Mouse (Mus musculus) frontal cortex, postnatal 36 days (tissue): ENCODE measurements at regions not wholly inside any gene's neighbourhood (a gene's known extent, or its start where the extent isn't known, plus 50 kb on each side); places are given as distances from the start of the nearest gene placed in this dataset.

Experiments used
- DNase-seq, 2 experiments: peaks; one replicate each; pipeline ENCODE4 v3.0.0; 2022; ENCODE audit warnings: low spot score in 2 of 2

DNA sequence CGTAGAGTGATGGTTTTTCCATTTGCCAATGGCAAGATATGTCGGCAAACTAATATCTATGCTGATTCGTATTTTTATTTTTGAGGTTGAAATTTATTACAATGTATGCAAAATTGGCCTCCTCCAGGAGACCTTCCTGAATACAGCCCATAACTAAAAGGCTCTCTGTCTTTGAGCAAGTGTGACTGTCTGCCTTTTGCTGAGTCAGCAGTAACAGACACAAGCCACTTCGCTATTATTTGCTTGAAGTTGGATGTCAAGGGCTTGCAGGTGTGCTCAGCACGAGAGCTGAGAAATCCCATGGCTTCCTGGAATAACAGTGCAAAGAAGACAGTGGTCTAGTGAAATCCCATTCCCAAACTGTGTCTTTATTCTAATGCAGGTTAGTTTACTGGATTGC, 56.9 kb downstream of the Dmrt2 start:
- DNase-seq: no peak

DNA sequence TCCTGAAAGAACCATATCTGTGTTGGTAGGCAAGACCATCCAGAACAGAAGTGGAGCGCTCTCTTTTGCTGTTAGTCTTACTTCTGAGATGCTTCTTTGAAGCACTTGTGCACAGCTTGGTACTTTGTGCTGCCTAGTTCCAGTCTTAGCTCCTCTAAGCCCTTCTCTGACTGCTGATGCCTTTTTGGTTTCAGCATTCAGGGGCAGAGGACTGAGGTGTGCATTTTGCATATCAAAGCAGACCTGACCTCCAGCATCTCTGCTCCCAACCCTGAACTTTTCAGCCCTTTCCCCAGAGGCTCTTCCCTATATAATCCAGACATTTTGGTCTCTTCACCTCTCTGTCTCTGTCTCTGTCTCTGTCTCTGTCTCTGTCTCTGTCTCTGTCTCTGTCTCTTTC, 57.4 kb downstream of the Dmrt2 start:
- no peak for DNase-seq

DNA sequence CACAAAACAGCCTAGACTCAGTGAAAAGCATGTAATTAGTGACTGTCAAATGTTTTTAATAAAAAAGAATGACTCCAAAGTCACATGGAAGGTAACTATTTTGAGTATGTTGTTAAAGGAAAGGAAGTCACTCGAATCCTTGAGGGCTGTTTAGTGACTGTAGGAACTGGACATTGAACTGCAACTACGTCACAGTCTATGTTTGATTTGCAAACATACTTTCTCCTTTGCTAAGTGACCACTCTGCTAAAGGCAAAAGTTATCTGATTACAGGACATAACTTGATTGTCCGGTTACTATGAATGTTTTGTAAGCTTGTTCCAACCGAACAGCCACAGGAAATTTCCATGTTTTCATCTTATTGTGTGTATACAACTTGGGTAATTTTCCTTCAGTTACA, 106.2 kb downstream of the Dmrt2 start:
- no peak for DNase-seq

DNA sequence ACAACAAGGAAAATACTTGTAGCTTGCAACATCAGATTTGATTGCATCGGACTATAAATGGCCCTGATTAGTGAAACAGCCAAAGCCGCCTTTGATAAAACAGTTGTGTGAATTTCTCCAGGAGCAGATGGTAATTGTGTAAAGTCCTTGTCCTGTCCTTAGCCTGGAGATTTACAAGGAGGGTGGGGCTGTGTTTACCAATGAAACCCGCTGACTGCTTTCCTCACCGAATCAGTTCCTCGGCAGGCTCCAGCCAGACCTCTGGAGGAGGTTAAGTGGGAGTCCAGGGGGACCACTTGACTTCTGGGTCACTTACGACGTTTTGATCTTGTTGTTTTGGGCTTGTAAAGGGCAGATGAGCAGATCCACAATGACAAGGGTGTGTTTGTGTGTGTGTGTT, 107.1 kb downstream of the Dmrt2 start:
- no peak for DNase-seq

DNA sequence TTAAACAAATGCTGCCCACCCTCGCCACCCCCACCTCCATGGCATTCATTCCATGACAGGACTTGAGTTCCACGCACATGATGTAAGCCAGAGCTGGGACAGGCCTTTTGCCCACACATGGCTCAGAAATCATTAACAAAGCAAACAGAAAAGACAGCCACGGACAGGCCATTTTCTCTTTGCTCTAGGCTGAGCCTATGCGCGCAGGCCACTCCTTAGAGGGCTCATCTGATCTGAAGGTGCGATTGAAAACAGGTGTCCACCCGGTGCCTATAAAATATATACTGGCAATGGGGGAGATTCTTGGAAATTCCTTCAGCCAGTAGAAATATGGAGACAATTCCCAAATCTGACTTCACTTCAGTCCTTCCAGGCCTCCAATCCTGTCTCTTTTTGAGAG, 109.1 kb downstream of the Dmrt2 start:
- no peak for DNase-seq

DNA sequence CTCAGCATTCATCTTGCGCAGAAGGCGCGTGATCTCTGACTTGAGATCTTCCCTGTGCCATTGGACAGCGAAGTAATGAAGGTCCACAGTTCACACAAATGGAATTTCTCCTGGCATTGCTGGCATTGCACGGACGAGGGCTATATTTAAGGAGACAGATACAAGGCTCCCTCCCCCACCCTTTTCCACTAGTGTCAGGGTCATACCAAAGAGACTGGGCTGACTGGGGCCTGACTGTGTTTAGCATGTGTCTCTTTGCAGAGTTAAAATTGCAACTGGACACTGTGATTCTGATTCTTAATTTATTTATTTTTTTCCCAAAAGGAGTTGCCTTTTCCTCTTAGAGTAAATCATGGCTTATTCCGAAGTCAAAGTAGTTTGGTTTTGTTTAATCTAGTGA, 130.5 kb downstream of the Dmrt2 start:
- DNase-seq: no peak

DNA sequence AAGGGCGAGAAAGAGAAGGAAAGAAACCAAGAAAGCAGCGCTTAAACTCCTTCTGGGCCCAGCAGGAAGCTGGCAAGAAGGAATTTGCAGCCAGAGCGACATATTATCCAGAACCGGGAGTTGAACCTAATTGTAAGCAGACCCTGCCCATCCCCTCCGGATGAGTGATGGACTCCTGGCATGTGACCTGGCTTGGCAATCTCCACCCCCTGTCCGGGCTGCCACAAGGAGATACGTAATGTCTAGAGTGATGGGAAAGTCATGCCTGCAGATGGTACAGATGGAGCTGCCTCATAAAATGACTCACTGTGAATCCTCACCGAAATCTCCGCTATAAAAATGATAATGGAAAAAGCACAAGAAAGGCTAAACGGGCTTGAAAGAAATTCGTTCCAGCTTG, 133.1 kb downstream of the Dmrt2 start:
- peak; percentile 52 to 58 for DNase-seq

DNA sequence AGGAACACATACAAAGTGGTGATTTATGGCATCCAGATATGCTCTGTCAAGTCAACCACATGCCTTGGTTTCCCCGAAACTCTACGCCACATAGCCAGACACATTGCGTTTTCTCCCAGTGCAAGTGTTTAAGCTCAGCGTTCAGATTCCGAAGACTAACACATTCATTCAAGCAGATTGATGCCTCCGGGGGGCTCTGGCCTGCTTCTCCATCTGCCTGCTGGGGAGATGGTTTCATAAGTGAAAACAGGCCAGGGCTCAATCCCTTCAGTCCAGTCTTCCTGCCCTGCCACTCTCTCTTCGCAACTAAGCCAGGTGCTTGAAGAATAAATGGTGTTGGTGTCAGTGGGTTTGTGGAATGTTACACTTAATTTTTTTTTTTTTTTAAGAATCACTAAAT, 141.4 kb downstream of the Dmrt2 start:
- no peak for DNase-seq

DNA sequence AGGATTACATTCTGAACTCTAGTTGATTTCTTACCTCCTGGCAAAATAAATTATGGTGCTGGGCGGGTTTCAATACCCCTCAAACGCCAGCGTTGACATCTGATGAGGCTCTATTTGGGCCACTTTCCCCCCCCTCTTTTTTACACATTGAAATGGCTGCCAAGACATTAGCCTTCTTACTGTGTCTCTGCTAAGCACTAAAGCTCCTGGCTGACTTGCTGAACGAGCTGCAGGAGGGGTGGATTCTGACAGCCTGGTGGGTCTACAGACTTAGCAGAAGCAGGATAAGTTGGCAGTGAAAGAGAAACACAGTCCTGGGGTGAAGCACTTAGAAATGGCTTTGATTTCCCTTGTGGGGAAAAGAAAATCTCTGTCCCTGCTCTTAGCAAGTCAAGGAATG, 172.9 kb downstream of the Dmrt2 start:
- no peak for DNase-seq

DNA sequence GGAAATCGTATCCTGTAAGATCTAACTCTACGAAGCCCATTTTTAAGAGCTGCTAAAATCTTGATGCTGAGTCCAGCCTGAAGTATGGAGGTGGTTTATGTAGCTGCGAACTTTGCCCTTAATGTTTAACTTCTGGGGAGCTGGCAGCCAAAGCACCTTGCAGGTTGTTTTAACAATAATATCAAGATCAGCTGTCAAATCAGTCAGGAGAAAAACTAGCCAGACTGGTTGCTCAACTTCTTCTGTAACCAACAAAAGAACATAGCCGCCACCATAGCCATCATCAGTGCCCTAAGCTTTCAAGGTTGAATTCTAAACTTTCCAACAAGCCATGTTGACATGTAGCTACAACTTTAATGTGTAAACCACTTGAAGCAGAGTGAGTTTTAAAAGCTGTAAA, 184.1 kb downstream of the Dmrt2 start:
- no peak for DNase-seq

DNA sequence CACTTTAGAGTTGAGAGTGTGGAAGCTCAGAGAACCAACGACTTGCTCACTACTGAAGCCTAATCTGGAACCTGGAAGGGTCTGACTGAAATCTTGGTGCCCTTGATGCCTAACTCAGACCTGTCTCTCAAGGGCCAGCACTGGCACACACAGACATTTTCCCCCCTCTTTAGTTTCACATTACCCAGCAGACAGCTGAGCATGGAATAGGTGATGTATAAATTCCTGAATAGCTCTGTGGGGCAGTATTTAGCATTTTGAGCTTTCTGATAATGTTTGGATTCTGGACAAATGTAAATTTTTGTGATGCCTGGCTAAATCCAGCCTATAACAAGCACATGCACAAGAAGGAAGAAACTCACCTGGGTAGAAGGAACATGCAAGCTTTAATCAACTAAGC, 191.1 kb downstream of the Dmrt2 start:
- DNase-seq: no peak

DNA sequence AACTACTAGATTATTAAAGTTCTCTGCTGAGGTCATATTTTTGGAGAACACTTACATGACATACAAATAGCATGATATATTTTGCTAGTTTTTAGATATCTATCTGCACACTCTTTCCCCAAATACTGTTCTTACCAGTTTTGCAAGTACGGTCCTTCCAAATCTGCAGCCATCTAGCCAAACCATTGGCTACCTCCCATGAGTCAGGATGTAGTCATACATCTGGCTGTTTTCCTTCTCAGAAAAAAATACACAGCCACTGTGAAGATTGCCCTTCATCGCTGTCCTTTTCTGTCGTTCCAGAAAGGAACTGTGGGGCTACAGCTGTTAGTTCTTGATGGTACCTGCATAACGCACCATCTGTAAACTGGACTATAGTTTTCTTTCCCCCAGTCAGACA, 234.5 kb downstream of the Dmrt2 start:
- DNase-seq: no peak

DNA sequence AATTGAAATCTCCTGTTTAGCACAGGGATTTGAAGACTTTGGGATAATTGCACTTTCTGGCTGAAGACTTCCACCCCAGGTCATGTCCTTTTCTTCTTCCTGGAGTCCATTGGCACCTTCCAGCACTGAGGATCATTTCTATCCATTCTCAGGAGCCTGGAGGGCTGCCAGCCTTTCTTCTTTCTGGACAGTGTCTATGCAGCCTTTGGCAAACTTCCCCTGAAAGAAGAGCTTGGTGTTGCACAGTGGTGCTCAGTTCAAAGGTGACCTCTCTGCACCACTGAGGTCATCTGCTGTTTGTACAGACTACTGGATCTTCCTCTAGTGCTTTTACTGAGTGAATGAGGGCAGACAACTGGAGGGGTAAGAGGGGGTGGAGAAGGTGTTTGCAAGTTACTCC, 249.8 kb downstream of the Dmrt2 start:
- no peak for DNase-seq

DNA sequence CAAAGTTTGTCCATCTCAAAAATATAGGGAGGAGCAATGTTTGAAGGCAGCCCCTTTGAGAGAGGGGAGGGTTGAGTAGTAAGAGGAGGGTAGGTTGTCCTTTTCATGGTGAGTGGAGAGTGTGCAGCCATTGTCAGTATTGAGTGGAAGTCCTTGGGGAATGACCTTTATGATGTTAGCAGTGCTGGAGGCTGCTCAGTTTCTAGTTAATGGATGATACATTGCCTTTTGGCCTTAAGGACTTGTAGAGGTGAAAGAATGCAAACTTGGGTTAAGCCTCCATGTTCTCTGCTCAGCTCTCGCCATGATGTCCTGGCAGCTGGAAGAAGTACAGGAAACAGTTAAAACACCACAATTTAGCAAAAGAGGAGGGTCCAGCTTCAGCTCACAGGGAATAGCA, 250.6 kb downstream of the Dmrt2 start:
- DNase-seq: no peak

DNA sequence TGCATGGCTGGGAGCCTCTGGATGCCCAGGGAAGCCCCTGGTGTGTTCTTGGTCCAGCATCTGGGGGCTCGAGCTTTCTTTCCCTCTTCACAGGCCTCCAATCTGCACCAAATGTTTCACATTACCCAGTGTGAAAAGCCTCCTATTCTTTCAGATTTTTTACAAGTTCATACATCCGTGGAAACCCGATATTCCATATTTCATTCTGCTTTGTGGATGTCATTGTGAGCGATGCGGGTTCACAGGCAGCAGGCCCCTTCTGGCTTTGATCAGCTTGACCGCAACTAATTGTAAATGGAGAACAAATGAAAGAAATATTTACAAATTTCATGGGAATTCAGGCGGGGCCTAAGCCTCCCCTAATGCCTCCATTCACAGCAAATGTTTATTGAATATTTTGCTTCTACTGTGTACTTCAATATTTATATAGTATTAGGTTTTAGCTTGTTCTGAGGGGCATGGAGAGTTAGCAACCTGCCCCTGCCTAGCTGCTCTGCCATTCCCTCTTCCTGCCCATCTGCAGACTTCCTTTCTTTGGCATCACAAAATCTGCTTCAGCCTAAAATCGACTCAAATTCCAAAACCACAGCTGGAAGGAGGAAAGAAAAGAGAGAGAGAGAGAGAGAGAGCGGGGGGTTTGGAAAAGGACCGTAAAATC, 251.6 kb downstream of the Dmrt2 start:
- DNase-seq: no peak

DNA sequence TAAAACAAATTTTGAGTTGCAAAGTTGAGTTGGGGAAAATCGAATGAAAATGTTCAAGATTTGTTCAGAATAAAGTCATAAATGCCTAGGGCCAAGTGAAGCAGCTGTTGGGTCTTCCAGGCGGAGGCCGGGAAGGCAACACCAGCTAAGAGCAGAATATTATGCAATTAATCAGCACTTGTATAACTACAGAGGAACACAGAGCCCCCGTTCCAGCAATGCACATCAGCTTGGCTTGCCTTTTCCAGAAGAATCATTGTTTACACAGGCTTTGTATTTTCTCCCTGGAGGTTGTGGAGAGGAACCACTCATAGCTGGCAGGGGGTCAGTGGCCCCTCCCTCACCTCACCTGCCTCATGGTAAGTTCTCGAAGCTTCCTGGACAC, 252.2 kb downstream of the Dmrt2 start:
- DNase-seq: no peak

DNA sequence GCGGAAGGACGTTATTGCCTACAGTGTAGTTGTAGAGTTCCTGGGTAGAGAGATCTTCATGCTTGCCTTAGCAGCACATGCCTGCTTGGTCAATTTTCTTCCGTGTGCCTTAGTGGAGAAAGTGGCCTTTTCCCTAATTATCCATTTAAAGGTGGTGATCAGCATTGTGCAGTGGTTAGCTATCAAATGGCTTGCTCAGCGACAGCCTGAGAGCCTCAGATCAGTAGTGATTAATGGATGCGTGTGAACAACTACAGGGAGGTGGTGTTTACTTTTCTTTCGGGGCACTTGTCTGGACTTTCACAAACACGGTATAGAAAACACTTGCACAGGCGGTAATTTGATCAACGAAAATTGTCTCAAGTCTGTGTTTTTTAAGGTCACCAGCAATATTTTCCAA, 255.0 kb downstream of the Dmrt2 start:
- DNase-seq: no peak

DNA sequence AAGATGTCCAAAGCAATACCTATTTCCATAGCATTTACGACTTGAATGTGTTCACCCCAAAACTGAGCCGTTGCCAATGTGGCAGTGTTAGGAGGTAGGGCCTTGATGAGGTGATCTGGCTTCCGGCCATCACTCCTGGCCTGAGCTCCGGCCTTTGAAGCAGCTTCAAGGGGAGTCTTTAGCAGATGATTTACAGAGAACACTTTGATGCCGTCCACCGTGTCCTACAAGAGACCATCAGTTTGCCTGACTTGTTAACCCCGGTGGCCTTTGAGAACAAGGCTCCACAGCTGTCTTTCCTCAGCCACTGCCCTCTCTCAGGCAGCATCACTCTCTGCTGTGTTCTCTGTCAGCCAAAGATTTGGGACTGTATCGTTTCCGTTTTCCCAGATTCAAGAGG, 265.1 kb downstream of the Dmrt2 start:
- no peak for DNase-seq

DNA sequence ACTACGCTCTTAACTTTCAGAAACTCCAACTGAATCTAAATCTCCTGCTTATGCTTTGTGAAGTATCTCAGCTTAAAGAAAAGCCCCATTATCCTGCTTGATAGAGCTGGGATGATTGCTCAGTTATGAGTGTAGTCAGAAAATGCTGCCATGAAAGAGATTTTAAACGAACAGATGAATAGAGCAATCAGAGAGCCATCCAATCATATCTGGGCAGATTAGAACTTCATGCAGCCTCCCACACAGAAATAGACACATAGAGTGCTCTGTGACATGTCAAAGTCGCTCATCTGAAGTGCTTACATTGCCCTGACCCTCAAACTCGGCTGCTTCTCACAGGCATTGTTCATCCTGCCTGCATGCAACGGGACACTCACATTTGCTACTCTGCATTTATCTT, 299.0 kb downstream of the Dmrt2 start:
- DNase-seq: no peak

DNA sequence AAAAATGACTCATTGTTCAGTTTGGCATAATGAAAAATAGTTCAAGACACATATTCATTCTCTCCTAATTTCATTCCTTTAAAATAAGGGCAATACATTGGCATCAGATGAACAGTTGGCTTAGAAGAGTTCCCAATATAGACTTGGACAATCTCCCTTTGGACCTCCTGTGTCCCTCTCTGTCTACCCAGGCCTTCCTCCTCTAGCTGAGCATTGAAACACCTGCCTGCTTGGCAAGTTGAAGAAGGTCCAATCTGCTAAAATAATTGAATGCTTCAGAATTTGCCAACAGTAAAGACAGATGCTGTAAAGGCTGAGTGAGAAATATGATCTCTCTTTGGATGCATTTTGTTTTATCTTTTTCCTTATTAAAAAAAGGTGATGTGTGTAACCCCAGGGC, 303.0 kb downstream of the Dmrt2 start:
- DNase-seq: no peak

DNA sequence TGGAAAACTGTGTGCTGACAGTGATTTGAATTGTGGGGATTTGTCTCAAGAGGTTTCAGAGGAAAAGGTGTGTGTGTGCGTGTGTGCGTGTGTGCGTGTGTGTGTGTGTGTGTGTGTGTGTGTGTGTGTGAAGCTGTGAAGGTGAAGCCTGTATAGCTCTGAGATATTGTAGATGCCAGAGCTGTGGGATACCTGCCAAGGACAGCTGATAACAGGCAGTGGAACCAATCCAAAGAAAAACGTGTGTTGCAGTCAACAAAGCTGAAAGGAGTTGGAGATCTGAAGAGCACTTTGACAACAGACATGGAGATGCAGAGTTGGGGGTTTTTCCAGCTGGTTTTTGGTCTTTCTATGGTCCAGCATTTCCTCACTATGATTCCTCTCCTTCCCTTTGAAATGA, 308.1 kb downstream of the Dmrt2 start:
- DNase-seq: no peak

DNA sequence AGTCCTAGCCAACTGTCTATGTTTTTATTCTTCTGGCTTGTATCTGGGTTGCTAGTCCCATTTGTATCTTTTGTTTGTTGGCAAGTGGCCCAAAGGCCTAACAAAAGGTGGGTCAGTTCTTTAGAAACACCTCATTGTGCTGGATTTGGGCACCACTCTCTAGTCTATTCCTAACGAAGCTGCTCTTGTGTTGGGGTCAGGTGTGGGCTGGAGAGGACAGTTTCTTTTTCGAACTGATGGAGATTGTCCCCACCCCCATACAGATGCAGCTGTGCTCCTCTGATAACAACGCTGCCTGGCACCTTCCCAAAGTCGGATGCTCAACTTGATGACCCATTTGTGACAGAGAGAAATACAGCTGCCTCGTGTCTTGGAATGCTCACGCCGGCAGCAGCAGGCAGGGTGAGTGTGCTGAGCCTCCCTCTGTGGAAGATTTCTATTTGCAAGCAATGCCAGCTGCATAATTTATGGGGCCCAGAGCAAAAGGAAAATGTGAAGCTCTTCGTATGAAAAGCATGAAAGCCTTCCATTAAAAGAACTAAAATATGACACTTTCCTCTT, 342.5 kb downstream of the Dmrt2 start:
- DNase-seq: peak; percentile 17 to 55

DNA sequence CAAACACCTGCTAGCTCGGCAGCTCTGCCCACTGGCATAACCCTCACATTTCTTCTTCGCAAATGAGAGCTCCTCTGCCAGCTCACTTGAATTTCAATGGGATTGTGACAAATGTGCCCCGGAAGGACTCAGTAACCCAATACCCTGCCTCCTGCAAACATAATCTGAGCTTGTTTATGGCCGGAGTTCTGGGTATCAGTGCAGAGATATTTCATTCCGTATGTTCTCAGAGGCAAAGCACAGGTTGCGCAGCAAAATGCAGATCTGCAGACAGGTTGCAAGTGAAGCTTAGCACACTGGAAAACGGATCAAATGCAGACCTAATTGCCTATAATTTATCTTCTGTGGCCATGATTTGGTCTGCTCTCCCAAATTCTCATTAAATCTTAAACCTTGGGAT, 348.9 kb downstream of the Dmrt2 start:
- no peak for DNase-seq

DNA sequence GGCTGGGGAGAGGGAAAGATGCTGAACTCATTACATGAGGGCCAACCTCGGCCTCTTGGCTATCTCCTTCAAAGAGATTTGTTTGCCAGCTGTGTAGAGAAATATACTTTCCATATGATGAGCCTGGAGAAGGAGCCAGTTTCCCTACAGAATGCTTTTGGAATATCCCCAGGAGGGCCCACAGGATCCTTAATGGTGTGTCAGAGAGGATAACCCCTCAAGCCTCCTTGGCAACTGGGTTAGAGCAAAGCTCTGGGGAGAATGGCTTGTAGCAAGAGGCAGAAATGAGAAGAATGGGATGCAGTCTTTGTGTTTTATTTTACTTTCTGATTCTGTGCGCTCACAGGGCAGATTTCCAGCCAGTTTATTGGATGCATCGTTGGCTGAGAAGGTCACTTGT, 353.9 kb downstream of the Dmrt2 start:
- DNase-seq: no peak
